Comparison of ENCODE assay signal across 7 mouse cellular contexts in the genomic region with DNA sequence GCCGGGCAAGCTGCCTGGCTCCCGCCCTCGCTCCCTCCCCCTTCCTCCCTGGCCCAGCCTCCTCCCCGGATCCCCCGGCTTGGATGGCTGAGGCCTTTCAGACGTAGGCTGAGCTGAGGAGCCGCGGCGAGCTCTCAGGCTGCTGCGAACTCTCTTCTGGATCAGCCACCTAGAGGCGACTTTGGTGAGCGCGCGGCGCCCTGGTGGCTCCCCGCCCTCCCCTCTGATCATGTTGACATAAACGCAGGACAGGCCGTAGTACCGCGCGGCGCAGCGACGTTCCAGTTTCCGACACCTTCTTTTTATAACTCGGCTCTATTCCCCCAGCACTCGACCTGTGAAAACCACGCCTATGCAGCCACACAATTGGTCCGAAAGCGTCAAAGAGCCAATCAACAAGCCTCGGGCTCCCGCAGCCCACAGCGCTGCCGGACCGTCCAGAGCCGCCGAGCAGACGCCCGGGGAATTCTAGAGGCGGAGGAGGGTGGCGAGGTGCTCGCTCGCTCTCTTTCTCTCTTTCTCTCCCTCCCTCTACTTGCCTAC. TPM values are rescaled to one million over a fixed set of nuclear protein-coding genes. Genes with fewer than 3 reads are reported as not detected.
DNase-seq lines count a peak whose midpoint lies in the region; ATAC-seq and TF ChIP-seq lines count a peak whose summit lies in the region.

A gene (plus strand): TSS at position 104 of the 543 bp plus-strand sequence.

- peaks cover 27% of the 10 kb centered on the region for H3K4me1 ChIP-seq in intestine, embryonic 15.5 days (replicated peaks)
- H3K4me1 ChIP-seq in midbrain, embryonic 10.5 days = peaks cover 43% of the 10 kb centered on the region
- no peaks in the 10 kb centered on the region for H3K4me1 ChIP-seq in spleen, adult 2 months (ENCODE audit: control insufficient read depth, insufficient read depth, insufficient read length)

- under 1% methylated on average over 43 of the region's 43 CpGs for WGBS in intestine, embryonic 15.5 days
- WGBS in midbrain, embryonic 10.5 days = under 1% methylated on average over 43 of the region's 43 CpGs
- 1% methylated on average over 43 of the region's 43 CpGs for WGBS in spleen, adult 2 months

- peak within 1 kb of the TSS; percentile 92 for H3K4me2 ChIP-seq in intestine, embryonic 15.5 days (replicated peaks)

- intact Hi-C loops in left cerebral cortex, postnatal 14 days (cut with DNase I) = loop anchor here (5.0 kb wide), 3 partner anchors 172 to 793 kb away; a partner anchor contains a TSS

- ATAC-seq in intestine, embryonic 15.5 days = peak; percentile 96

- peaks cover 23% of the 10 kb centered on the region for H3K27me3 ChIP-seq in intestine, embryonic 15.5 days (replicated peaks)
- H3K27me3 ChIP-seq in midbrain, embryonic 10.5 days (ENCODE audit: low read depth, poor library complexity, severe bottlenecking) = peaks cover 100% of the 10 kb centered on the region
- peaks cover 15% of the 10 kb centered on the region; the same call in 1 of the 2 replicates for H3K27me3 ChIP-seq in spleen, adult 2 months (ENCODE audit: control insufficient read depth, insufficient read depth, low read length)

- DNase-seq in adrenal gland, postnatal 14 days = peak; percentile 97
- DNase-seq in embryo, embryonic 9.5 days (ENCODE audit: extremely low spot score) = peak; percentile 94
- DNase-seq in gonadal fat pad, adult 2 months (ENCODE audit: low read depth) = peak; percentile 89
- peak; percentile 43 to 71 for DNase-seq in left cerebral cortex, postnatal 14 days (ENCODE audit: low spot score in 2 of 2)
- peak; percentile 93 for DNase-seq in midbrain, embryonic 10.5 days (ENCODE audit: low spot score)
- DNase-seq in spleen, adult 2 months (ENCODE audit: low read depth in 1 of 2, low spot score in 2 of 2) = peak in 1 of 2 experiments; percentile 11

- no peaks in the 10 kb centered on the region for H3K36me3 ChIP-seq in intestine, embryonic 15.5 days
- no peaks in the 10 kb centered on the region for H3K36me3 ChIP-seq in midbrain, embryonic 10.5 days
- no peaks in the 10 kb centered on the region for H3K36me3 ChIP-seq in spleen, adult 2 months (ENCODE audit: control insufficient read depth, insufficient read depth, low read length)

- TF ChIP-seq POLR2A in spleen, adult 2 months (IDR thresholded peaks at IDR 0.05; ENCODE audit: low read depth, low read length) = no peak

- peak within 1 kb of the TSS; percentile 86 for H3K9ac ChIP-seq in intestine, embryonic 15.5 days

- no peaks in the 10 kb centered on the region for H3K9me3 ChIP-seq in intestine, embryonic 15.5 days
- H3K9me3 ChIP-seq in midbrain, embryonic 10.5 days (replicated peaks) = no peaks in the 10 kb centered on the region

- H3K4me3 ChIP-seq in intestine, embryonic 15.5 days (replicated peaks) = peak within 1 kb of the TSS; percentile 58
- peak within 1 kb of the TSS; percentile 51 for H3K4me3 ChIP-seq in midbrain, embryonic 10.5 days
- no peak within 1 kb of the TSS; the same call in 1 of the 2 replicates for H3K4me3 ChIP-seq in spleen, adult 2 months (ENCODE audit: extremely low read depth, insufficient read depth, insufficient read length)

- H3K27ac ChIP-seq in intestine, embryonic 15.5 days = peak within 1 kb of the TSS; percentile 100
- H3K27ac ChIP-seq in midbrain, embryonic 10.5 days (replicated peaks) = peak within 1 kb of the TSS; percentile 75
- peak within 1 kb of the TSS; percentile 61 for H3K27ac ChIP-seq in spleen, adult 2 months (ENCODE audit: insufficient read depth, low read length)

- no peak for TF ChIP-seq CTCF in spleen, adult 2 months (IDR thresholded peaks at IDR 0.05; ENCODE audit: extremely low read depth, insufficient read depth, insufficient read length, insufficient replicate concordance)

RNA-seq across cellular contexts. Expression of the gene that starts here (rescaled TPM):
- 176 and 177 TPM in 2 replicates for total RNA-seq in adrenal gland, postnatal 14 days (2021)
- polyA plus RNA-seq in gonadal fat pad, adult 2 months (2012; rRNA removed) = 36.1 and 62.8 TPM in 2 replicates
- 38.6 and 44.9 TPM in 2 replicates for polyA plus RNA-seq in intestine, embryonic 15.5 days (2015; fragmentation: Nextera tagmentation; extraction: Ambion mirVana)
- total RNA-seq in left cerebral cortex, postnatal 14 days (2021) = 1 to 10 TPM; 3.6 to 5.0 TPM
- 3.9 and 7.2 TPM in 2 replicates for polyA plus RNA-seq in midbrain, embryonic 10.5 days (2016; fragmentation: Nextera tagmentation; extraction: Ambion mirVana)
- polyA plus RNA-seq in spleen, adult 2 months (2012; rRNA removed) = 0.88 and 4.8 TPM in 2 replicates

Comparison
In these comparisons a context has a peak if more than half of its experiments do, and no peak if none do; other contexts are left out.
1. RNA of the gene that starts here (total RNA-seq): 176 to 177 TPM in adrenal gland, postnatal 14 days; 3.6 to 5.0 TPM in left cerebral cortex, postnatal 14 days; every median in the first group is over 10 times any median in the second.
2. Peak in every context shown above with its lines, with median percentiles within 50 percentile points of each other: H3K27ac ChIP-seq.